Mouse (Mus musculus): ENCODE results near the gene Cplx2. TPM values are rescaled to one million over a fixed set of nuclear protein-coding genes. Genes with fewer than 3 reads are reported as not detected.

Cplx2 gene
- 100 to 1,000 TPM; 963 to 982 TPM for total RNA-seq (2021)
- long read RNA-seq, partial matches to known transcripts, result 1 of 326 reads
- long read RNA-seq, other reads (novel, unspliced or antisense), result 325 of 326 reads

GRCm38 (mm10) chr13:54371049-54371386, at the start of gene Cplx2:
Cplx2 (plus strand) TSS chr13:54371349.
- DNase-seq (ENCODE audit: low spot score in 2 of 2), result no peak

GRCm38 (mm10) chr13:54322396-54323306, 48.5 kb upstream of the Cplx2 start:
- DNase-seq (ENCODE audit: low spot score in 2 of 2), result peak in 1 of 2 experiments; percentile 79

GRCm38 (mm10) chr13:54323307-54324165, 47.6 kb upstream of the Cplx2 start:
- no peak for DNase-seq (ENCODE audit: low spot score in 2 of 2)

GRCm38 (mm10) chr13:54324178-54324577, 47.0 kb upstream of the Cplx2 start:
- DNase-seq (ENCODE audit: low spot score in 2 of 2), result no peak

GRCm38 (mm10) chr13:54325814-54326213, 45.3 kb upstream of the Cplx2 start:
- DNase-seq (ENCODE audit: low spot score in 2 of 2), result peak in 1 of 2 experiments; percentile 83

- DNase-seq (ENCODE audit: low spot score in 2 of 2), result no peak
These were observed 44.3 kb upstream of the Cplx2 start for GRCm38 (mm10) chr13:54326686-54327447.

- no peak for DNase-seq (ENCODE audit: low spot score in 2 of 2)
These were observed 43.1 kb upstream of the Cplx2 start for GRCm38 (mm10) chr13:54328029-54328428.

- DNase-seq (ENCODE audit: low spot score in 2 of 2), result no peak
These were observed 42.1 kb upstream of the Cplx2 start for GRCm38 (mm10) chr13:54328954-54329490.

GRCm38 (mm10) chr13:54331825-54332675, 39.1 kb upstream of the Cplx2 start:
- no peak for DNase-seq (ENCODE audit: low spot score in 2 of 2)

GRCm38 (mm10) chr13:54332921-54333477, 38.1 kb upstream of the Cplx2 start:
- no peak for DNase-seq (ENCODE audit: low spot score in 2 of 2)

GRCm38 (mm10) chr13:54337058-54337457, 34.1 kb upstream of the Cplx2 start:
- no peak for DNase-seq (ENCODE audit: low spot score in 2 of 2)

GRCm38 (mm10) chr13:54337541-54337940, 33.6 kb upstream of the Cplx2 start:
- no peak for DNase-seq (ENCODE audit: low spot score in 2 of 2)

GRCm38 (mm10) chr13:54338815-54339214, 32.3 kb upstream of the Cplx2 start:
- no peak for DNase-seq (ENCODE audit: low spot score in 2 of 2)

- DNase-seq (ENCODE audit: low spot score in 2 of 2), result no peak
These were observed 25.1 kb upstream of the Cplx2 start for GRCm38 (mm10) chr13:54345885-54346647.

- DNase-seq (ENCODE audit: low spot score in 2 of 2), result no peak
These were observed 23.1 kb upstream of the Cplx2 start for GRCm38 (mm10) chr13:54348011-54348410.

- no peak for DNase-seq (ENCODE audit: low spot score in 2 of 2)
These were observed 21.9 kb upstream of the Cplx2 start for GRCm38 (mm10) chr13:54349126-54349759.

- no peak for DNase-seq (ENCODE audit: low spot score in 2 of 2)
These were observed 13.7 kb upstream of the Cplx2 start for GRCm38 (mm10) chr13:54357420-54357819.

- no peak for DNase-seq (ENCODE audit: low spot score in 2 of 2)
These were observed 12.0 kb upstream of the Cplx2 start for GRCm38 (mm10) chr13:54359181-54359580.
